Mouse (Mus musculus): ENCODE measurements around the gene Med20. TPM values are rescaled to one million over a fixed set of nuclear protein-coding genes. Genes with fewer than 3 reads are reported as not detected.
A peak's percentile ranks its signal among the peaks of the same experiment; 100 is the strongest.
"Not testable (repeated sequence)": the region's sequence is repeated elsewhere in the genome, so short reads cannot be mapped to it uniquely, and the experiment has no call there.

Gene Med20
- polyA plus RNA-seq, 1 experiment from 2014 or later: 47.0 TPM

GRCm38 (mm10) chr17:47654346-47654745 is 43.0 kb downstream of the Med20 start:
- H3K4me3 ChIP-seq (ENCODE audit: low read depth, low read length); H3K4me1 ChIP-seq (ENCODE audit: control insufficient read depth, insufficient read depth, low read length); H3K36me3 ChIP-seq (ENCODE audit: control insufficient read depth, insufficient read depth, low read length); H3K9ac ChIP-seq (ENCODE audit: low read depth, low read length); H3K4me2 ChIP-seq (ENCODE audit: low read length); H3K27me3 ChIP-seq (ENCODE audit: control insufficient read depth, insufficient read depth, low read depth, low read length); ATAC-seq; H3K9me3 ChIP-seq (replicated peaks; ENCODE audit: control insufficient read depth, low read length, poor library complexity, severe bottlenecking); H3K27ac ChIP-seq (ENCODE audit: low read length): not testable (repeated sequence)
- 93% methylated on average over 8 of the region's 8 CpGs for WGBS

DNA sequence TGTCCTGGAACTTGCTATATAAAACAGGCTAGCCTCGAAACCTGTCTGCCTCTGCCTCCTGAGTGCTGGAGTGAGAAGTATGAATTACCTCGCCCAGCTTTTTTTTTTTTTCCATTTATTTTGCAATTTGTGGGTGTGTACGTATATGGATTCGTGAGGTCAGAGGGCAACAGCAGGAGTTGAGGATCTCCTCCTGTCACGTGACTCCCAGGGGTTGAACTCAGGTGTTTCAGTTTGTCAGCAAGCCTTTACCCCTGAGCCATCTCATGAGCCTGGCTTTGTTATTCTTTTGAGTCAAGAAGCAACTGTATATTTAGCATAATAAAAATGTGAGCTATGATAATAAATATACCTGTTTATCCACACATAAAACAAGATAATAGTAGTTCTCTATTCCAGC is 44.3 kb downstream of the Med20 start:
- Histone ChIP-seq H3K27me3 (ENCODE audit: control insufficient read depth, insufficient read depth, low read depth, low read length) (no peaks in the 10 kb centered on the region), H3K27ac (ENCODE audit: low read length) (no peak overlapping the region), H3K4me3 (ENCODE audit: low read depth, low read length) (no peak overlapping the region), H3K9ac (ENCODE audit: low read depth, low read length) (no peak overlapping the region), H3K4me2 (ENCODE audit: low read length) (no peak overlapping the region), H3K36me3 (ENCODE audit: control insufficient read depth, insufficient read depth, low read length) (no peaks in the 10 kb centered on the region), H3K9me3 (replicated peaks; ENCODE audit: control insufficient read depth, low read length, poor library complexity, severe bottlenecking) (no peaks in the 10 kb centered on the region), H3K4me1 (ENCODE audit: control insufficient read depth, insufficient read depth, low read length) (no peaks in the 10 kb centered on the region)
- ATAC-seq: no peak
- WGBS: 86% methylated on average over 5 of the region's 5 CpGs

- 89% methylated on average over 4 of the region's 4 CpGs for WGBS
- no peak overlapping the region for H3K27ac ChIP-seq (ENCODE audit: low read length)
- no peak for ATAC-seq
Observed at GRCm38 (mm10) chr17:47657901-47658300, 46.5 kb downstream of the Med20 start.

DNA sequence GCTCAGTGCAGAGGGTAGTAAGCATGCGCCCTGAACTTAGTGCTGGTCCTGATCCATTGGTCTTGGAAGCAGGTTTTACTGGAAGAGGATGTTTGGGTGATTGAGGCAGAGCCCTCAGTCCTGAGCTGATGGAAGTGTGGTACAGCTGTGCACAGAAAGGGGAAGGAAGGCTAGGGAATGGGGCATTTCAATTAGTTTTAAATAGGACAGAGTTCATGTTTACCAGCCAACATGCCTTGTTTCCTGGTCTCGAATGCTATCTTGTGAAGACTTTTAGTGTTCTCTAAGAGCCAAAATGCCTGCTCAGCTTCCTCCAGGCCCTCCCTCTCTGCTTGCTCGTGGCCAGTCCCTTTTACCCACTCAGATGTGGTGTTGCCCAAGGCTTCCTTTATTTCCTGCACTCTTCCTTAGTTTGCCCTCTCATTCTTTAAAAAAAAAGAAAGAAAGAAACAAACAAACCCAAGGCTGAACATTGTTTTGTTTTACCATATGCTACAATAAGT is 47.4 kb downstream of the Med20 start:
- H3K9me3 ChIP-seq (replicated peaks; ENCODE audit: control insufficient read depth, low read length, poor library complexity, severe bottlenecking): no peaks in the 10 kb centered on the region
- no peaks in the 10 kb centered on the region for H3K27me3 ChIP-seq (ENCODE audit: control insufficient read depth, insufficient read depth, low read depth, low read length)
- no peak overlapping the region for H3K27ac ChIP-seq (ENCODE audit: low read length)
- no peaks in the 10 kb centered on the region; the same call in 1 of the 2 replicates for H3K4me1 ChIP-seq (ENCODE audit: control insufficient read depth, insufficient read depth, low read length)
- no peak overlapping the region for H3K4me2 ChIP-seq (ENCODE audit: low read length)
- no peak overlapping the region for H3K4me3 ChIP-seq (ENCODE audit: low read depth, low read length)
- ATAC-seq: no peak
- no peak overlapping the region for H3K9ac ChIP-seq (ENCODE audit: low read depth, low read length)
- WGBS: 89% methylated on average over 3 of the region's 3 CpGs
- H3K36me3 ChIP-seq (ENCODE audit: control insufficient read depth, insufficient read depth, low read length): no peaks in the 10 kb centered on the region

More at GRCm38 (mm10) chr17:47657901-47658300, 46.5 kb downstream of the Med20 start:
- no peaks in the 10 kb centered on the region for H3K27me3 ChIP-seq (ENCODE audit: control insufficient read depth, insufficient read depth, low read depth, low read length)
- H3K9ac ChIP-seq (ENCODE audit: low read depth, low read length): no peak overlapping the region
- no peaks in the 10 kb centered on the region for H3K36me3 ChIP-seq (ENCODE audit: control insufficient read depth, insufficient read depth, low read length)
- H3K4me1 ChIP-seq (ENCODE audit: control insufficient read depth, insufficient read depth, low read length): no peaks in the 10 kb centered on the region
- H3K4me3 ChIP-seq (ENCODE audit: low read depth, low read length): no peak overlapping the region
- no peak overlapping the region for H3K4me2 ChIP-seq (ENCODE audit: low read length)
- H3K9me3 ChIP-seq (replicated peaks; ENCODE audit: control insufficient read depth, low read length, poor library complexity, severe bottlenecking): no peaks in the 10 kb centered on the region

DNA sequence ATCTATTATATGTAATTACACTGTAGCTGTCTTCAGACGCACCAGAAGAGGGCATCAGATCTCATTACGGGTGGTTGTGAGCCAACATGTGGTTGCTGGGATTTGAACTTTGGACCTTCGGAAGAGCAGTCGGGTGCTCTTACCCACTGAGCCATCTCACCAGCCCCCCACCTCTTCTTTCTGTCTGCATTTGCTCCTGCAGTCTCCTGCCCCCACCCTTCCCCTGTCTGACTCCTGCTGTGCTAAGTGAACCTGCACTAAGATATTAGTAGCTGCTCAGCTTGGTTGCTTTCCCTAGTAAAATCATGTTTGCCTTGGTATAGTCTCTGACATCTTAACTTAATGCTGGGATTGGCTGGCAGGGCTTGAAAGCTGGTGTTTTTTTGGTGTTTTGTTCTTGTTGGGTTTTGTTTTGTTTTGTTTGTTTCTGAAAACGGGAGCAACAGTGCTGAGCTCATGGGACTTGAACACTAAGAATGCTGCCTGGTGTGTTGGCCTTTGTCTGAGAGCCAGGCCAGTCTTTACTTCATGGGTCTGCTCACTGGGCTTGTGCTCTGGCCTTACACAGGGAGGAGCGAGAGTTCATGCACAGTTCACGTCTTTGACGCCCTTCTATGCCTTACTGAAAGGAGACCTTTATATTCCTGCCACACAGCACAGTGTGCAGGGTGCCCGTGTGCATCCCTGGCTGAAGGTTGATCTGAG is 51.8 kb downstream of the Med20 start:
- 23% methylated on average over 9 of the region's 9 CpGs for WGBS
- Histone ChIP-seq H3K36me3 (ENCODE audit: control insufficient read depth, insufficient read depth, low read length) (no peaks in the 10 kb centered on the region), H3K4me2 (ENCODE audit: low read length) (no peak overlapping the region), H3K27me3 (ENCODE audit: control insufficient read depth, insufficient read depth, low read depth, low read length) (no peaks in the 10 kb centered on the region), H3K9me3 (replicated peaks; ENCODE audit: control insufficient read depth, low read length, poor library complexity, severe bottlenecking) (no peaks in the 10 kb centered on the region), H3K27ac (ENCODE audit: low read length) (no peak overlapping the region), H3K4me1 (ENCODE audit: control insufficient read depth, insufficient read depth, low read length) (no peaks in the 10 kb centered on the region; the same call in 1 of the 2 replicates), H3K4me3 (ENCODE audit: low read depth, low read length) (no peak overlapping the region), H3K9ac (ENCODE audit: low read depth, low read length) (no peak overlapping the region)
- ATAC-seq: 0 out of 2 replicates have a peak, but pooled peaks have one; percentile 25

GRCm38 (mm10) chr17:47664474-47664873 is 53.1 kb downstream of the Med20 start:
- Histone ChIP-seq H3K4me3 (ENCODE audit: low read depth, low read length) (no peak overlapping the region), H3K4me2 (ENCODE audit: low read length) (no peak overlapping the region), H3K9me3 (replicated peaks; ENCODE audit: control insufficient read depth, low read length, poor library complexity, severe bottlenecking) (no peaks in the 10 kb centered on the region), H3K27me3 (ENCODE audit: control insufficient read depth, insufficient read depth, low read depth, low read length) (no peaks in the 10 kb centered on the region), H3K36me3 (ENCODE audit: control insufficient read depth, insufficient read depth, low read length) (no peaks in the 10 kb centered on the region), H3K27ac (ENCODE audit: low read length) (no peak overlapping the region), H3K9ac (ENCODE audit: low read depth, low read length) (no peak overlapping the region), H3K4me1 (ENCODE audit: control insufficient read depth, insufficient read depth, low read length) (peaks cover 4% of the 10 kb centered on the region; the same call in 1 of the 2 replicates)
- no peak for ATAC-seq
- WGBS: 86% methylated on average over 7 of the region's 7 CpGs

GRCm38 (mm10) chr17:47669166-47669565 is 57.8 kb downstream of the Med20 start:
- Histone ChIP-seq H3K36me3 (ENCODE audit: control insufficient read depth, insufficient read depth, low read length) (no peaks in the 10 kb centered on the region; the same call in 1 of the 2 replicates), H3K4me2 (ENCODE audit: low read length) (no peak overlapping the region), H3K4me1 (ENCODE audit: control insufficient read depth, insufficient read depth, low read length) (peaks cover 18% of the 10 kb centered on the region), H3K9me3 (replicated peaks; ENCODE audit: control insufficient read depth, low read length, poor library complexity, severe bottlenecking) (no peaks in the 10 kb centered on the region), H3K27me3 (ENCODE audit: control insufficient read depth, insufficient read depth, low read depth, low read length) (no peaks in the 10 kb centered on the region), H3K27ac (ENCODE audit: low read length) (no peak overlapping the region), H3K4me3 (ENCODE audit: low read depth, low read length) (no peak overlapping the region), H3K9ac (ENCODE audit: low read depth, low read length) (no peak overlapping the region)
- peak; percentile 68 for ATAC-seq
- WGBS: 40% methylated on average over 4 of the region's 4 CpGs

GRCm38 (mm10) chr17:47671988-47672310 is 60.6 kb downstream of the Med20 start:
- H3K4me1 ChIP-seq (ENCODE audit: control insufficient read depth, insufficient read depth, low read length): peaks cover 22% of the 10 kb centered on the region
- peak overlapping the region; percentile 37 for H3K4me3 ChIP-seq (ENCODE audit: low read depth, low read length)
- peak overlapping the region; percentile 72 for H3K4me2 ChIP-seq (ENCODE audit: low read length)
- ATAC-seq: peak; percentile 40
- no peaks in the 10 kb centered on the region for H3K27me3 ChIP-seq (ENCODE audit: control insufficient read depth, insufficient read depth, low read depth, low read length)
- no peaks in the 10 kb centered on the region for H3K9me3 ChIP-seq (replicated peaks; ENCODE audit: control insufficient read depth, low read length, poor library complexity, severe bottlenecking)
- 13% methylated on average over 14 of the region's 14 CpGs for WGBS
- no peaks in the 10 kb centered on the region; the same call in 1 of the 2 replicates for H3K36me3 ChIP-seq (ENCODE audit: control insufficient read depth, insufficient read depth, low read length)
- peak overlapping the region; percentile 55 for H3K9ac ChIP-seq (ENCODE audit: low read depth, low read length)
- H3K27ac ChIP-seq (ENCODE audit: low read length): no peak overlapping the region

DNA sequence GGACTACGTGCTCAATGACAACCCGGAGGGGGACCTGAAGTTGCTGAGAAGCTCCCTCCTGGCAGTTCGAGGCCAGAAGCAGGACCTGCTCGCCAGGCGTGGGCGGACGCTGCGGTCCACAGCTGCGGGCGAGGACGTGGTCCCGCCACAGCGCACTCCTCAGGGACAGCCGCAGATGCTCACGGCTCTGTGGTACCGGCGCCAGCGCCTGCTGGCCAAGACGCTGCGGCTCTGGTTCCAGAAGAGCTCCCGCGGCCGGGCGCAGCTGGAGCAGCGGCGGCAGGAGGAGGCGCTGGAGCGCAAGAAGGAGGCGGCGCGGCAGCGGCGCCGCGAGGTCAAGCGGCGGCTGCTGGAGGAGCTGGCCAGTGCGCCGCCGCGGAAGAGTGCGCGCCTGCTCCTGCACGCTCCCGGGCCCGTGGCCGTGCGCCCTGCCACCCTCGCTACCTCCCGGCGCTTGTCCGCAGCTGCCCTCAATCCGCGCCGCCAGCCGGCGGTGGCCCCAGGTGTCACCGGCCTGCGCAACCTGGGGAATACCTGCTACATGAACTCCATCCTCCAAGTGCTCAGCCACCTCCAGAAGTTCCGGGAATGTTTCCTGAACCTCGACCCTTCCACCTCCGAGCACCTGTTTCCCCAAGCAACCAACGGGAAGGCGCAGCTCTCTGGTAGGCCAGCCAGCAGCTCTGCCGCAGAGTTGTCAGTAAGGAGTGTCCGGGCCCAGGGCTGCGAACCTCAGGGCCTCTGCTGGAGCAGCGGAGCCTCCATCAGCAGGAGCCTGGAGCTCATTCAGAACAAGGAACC is 61.1 kb downstream of the Med20 start:
- H3K9ac ChIP-seq (ENCODE audit: low read depth, low read length): peak overlapping the region; percentile 55
- H3K4me1 ChIP-seq (ENCODE audit: control insufficient read depth, insufficient read depth, low read length): peaks cover 22% of the 10 kb centered on the region
- H3K9me3 ChIP-seq (replicated peaks; ENCODE audit: control insufficient read depth, low read length, poor library complexity, severe bottlenecking): no peaks in the 10 kb centered on the region
- H3K4me2 ChIP-seq (ENCODE audit: low read length): peak overlapping the region; percentile 72
- no peaks in the 10 kb centered on the region; the same call in 1 of the 2 replicates for H3K36me3 ChIP-seq (ENCODE audit: control insufficient read depth, insufficient read depth, low read length)
- peak overlapping the region; percentile 37 for H3K4me3 ChIP-seq (ENCODE audit: low read depth, low read length)
- no peak overlapping the region for H3K27ac ChIP-seq (ENCODE audit: low read length)
- WGBS: 8% methylated on average over 53 of the region's 68 CpGs
- ATAC-seq: peak; percentile 41
- H3K27me3 ChIP-seq (ENCODE audit: control insufficient read depth, insufficient read depth, low read depth, low read length): no peaks in the 10 kb centered on the region

Measured in midbrain, embryonic 16.5 days (tissue).